Mouse (Mus musculus) liver, postnatal 0 days (tissue): ENCODE data around the gene Eif3j1. TPM values are rescaled to one million over a fixed set of nuclear protein-coding genes. Genes with fewer than 3 reads are reported as not detected.

ENCODE experiments used
- ATAC-seq: fragments of 200-750 bp; cut with Nextera tagmentation; 2 replicates; pipeline ENCODE4 v1.8.0; 2017; ENCODE audit warnings: mild to moderate bottlenecking, moderate library complexity
- DNase-seq: peaks from one replicate; pipeline ENCODE4 v3.0.0-alpha.2; 2016
- H3K27ac ChIP-seq: fragments of 300-500 bp; sonication (generic); 2 replicates; pipeline ENCODE4 v1.5.1; 2014; ENCODE audit warnings: antibody characterized with exemption, moderate library complexity, mild to moderate bottlenecking, low read depth
- H3K27me3 ChIP-seq: fragments of 300-500 bp; sonication (generic); 2 replicates; pipeline ENCODE4 v1.6.1; 2014; ENCODE audit warnings: low read length, control low read depth, mixed read lengths; ENCODE audit not compliant: insufficient read depth
- H3K36me3 ChIP-seq: fragments of 300-500 bp; sonication (generic); replicated peaks from 2 replicates; pipeline ENCODE4 v1.6.1; 2014; ENCODE audit warnings: mild to moderate bottlenecking, control low read depth, low read length, moderate library complexity, mixed read lengths; ENCODE audit not compliant: insufficient read depth
- H3K4me1 ChIP-seq: fragments of 300-500 bp; sonication (generic); 2 replicates; pipeline ENCODE4 v1.6.1; 2014; ENCODE audit warnings: antibody characterized with exemption, mild to moderate bottlenecking, control low read depth; ENCODE audit not compliant: insufficient read depth
- H3K4me2 ChIP-seq: fragments of 300-500 bp; sonication (generic); 2 replicates; pipeline ENCODE4 v1.6.1; 2014; ENCODE audit warnings: low read depth, mild to moderate bottlenecking, low read length, moderate library complexity, mixed read lengths
- H3K4me3 ChIP-seq: fragments of 300-500 bp; sonication (generic); 2 replicates; pipeline ENCODE4 v1.5.1; 2014; ENCODE audit warnings: low read depth, low read length
- H3K9ac ChIP-seq: fragments of 300-500 bp; sonication (generic); replicated peaks from 2 replicates; pipeline ENCODE4 v1.6.1; 2014; ENCODE audit warnings: mild to moderate bottlenecking, moderate library complexity
- H3K9me3 ChIP-seq: fragments of 300-500 bp; sonication (generic); 2 replicates; pipeline ENCODE4 v1.6.1; 2016; ENCODE audit warnings: mild to moderate bottlenecking, control low read depth, low read length, mixed read lengths
- CTCF ChIP-seq: sonication (generic); IDR thresholded peaks from 2 replicates; pipeline ENCODE4 v1.5.1; 2016; ENCODE audit warnings: antibody characterized with exemption, low read depth
- EP300 ChIP-seq: IDR thresholded peaks from 2 replicates; pipeline ENCODE4 v1.6.1; 2016; ENCODE audit warnings: antibody characterized with exemption, low read depth, mild to moderate bottlenecking
- WGBS: fragments of 180-500 bp; shearing (Covaris S2); extraction: QIAGEN DNeasy Blood & Tissue Kit; methylation state at CpG from one replicate; pipeline ENCODE4 v1.1.7; 2014; ENCODE audit not compliant: insufficient replicate concordance; 5-methylcytosine and 5-hydroxymethylcytosine counted together
- polyA plus RNA-seq: library from polyadenylated mRNA; unstranded; fragments of >200 nt; fragmentation: Nextera tagmentation; extraction: Ambion mirVana; gene quantifications from 2 replicates; pipeline ENCODE4 v1.2.1, GENCODE M21; 2015

The Eif3j1 gene
- polyA plus RNA-seq, 1 experiment from 2014 or later: 9.8 TPM

- Histone ChIP-seq H3K4me1 (peaks cover 15% of the 10 kb centered on the region), H3K4me2 (peak overlapping the region; percentile 88), H3K9me3 (no peaks in the 10 kb centered on the region), H3K27me3 (no peaks in the 10 kb centered on the region), H3K36me3 (peaks cover 11% of the 10 kb centered on the region; the same call in 1 of the 2 replicates), H3K27ac (peak overlapping the region; percentile 98), H3K9ac (peak overlapping the region; percentile 95), H3K4me3 (peak overlapping the region; percentile 94)
- under 1% methylated on average over 65 of the region's 71 CpGs for WGBS
- DNase-seq: peak; percentile 66
- ATAC-seq: peak; percentile 44
- peak; percentile 42; the same call in 1 of the 2 replicates for TF ChIP-seq CTCF
- no peak for TF ChIP-seq EP300
Measured at GRCm38 (mm10) chr2:122028756-122029700, 682 bp downstream of the Eif3j1 start.

DNA sequence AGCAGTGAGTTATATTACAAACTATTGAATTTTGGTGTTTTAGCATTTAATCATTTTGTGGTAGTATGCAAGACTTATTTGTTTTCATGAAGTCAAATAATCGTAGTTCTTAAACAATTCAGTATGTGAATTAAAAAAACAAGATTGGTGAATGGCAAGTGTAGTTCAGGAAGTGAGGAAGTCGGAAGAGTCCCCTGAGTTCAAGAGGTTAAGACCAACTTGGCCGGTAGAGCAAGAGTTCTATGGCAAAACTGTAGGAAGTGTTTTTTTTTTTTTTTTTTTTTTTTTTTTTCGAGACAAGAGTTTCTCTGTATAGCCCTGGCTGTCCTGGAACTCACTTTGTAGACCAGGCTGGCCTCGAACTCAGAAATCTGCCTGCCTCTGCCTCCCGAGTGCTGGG, 3.6 kb downstream of the Eif3j1 start:
- Histone ChIP-seq H3K9me3 (no peaks in the 10 kb centered on the region), H3K36me3 (peaks cover 23% of the 10 kb centered on the region), H3K4me3 (no peak overlapping the region), H3K4me1 (peaks cover 29% of the 10 kb centered on the region), H3K9ac (no peak overlapping the region), H3K4me2 (no peak overlapping the region), H3K27ac (no peak overlapping the region), H3K27me3 (no peaks in the 10 kb centered on the region)
- WGBS: 70% methylated on average over 6 of the region's 6 CpGs
- TF ChIP-seq EP300: no peak
- no peak for TF ChIP-seq CTCF
- ATAC-seq (no peak), DNase-seq (no peak)

- DNase-seq (no peak), ATAC-seq (peak; percentile 47)
- WGBS: 57% methylated on average over 3 of the region's 3 CpGs
- Histone ChIP-seq H3K27ac (0 out of 2 replicates have a peak overlapping the region, but pooled peaks have one; percentile 5), H3K4me2 (peak overlapping the region; percentile 30; the same call in 1 of the 2 replicates), H3K4me1 (peaks cover 19% of the 10 kb centered on the region), H3K9me3 (no peaks in the 10 kb centered on the region), H3K36me3 (peaks cover 35% of the 10 kb centered on the region), H3K4me3 (no peak overlapping the region), H3K9ac (no peak overlapping the region), H3K27me3 (no peaks in the 10 kb centered on the region)
- TF ChIP-seq EP300: peak; percentile 69
- no peak for TF ChIP-seq CTCF
Measured at GRCm38 (mm10) chr2:122036064-122036463, 7.7 kb downstream of the Eif3j1 start.

GRCm38 (mm10) chr2:122043926-122044325, 15.6 kb downstream of the Eif3j1 start:
- H3K27me3 ChIP-seq: no peaks in the 10 kb centered on the region
- peaks cover 55% of the 10 kb centered on the region for H3K36me3 ChIP-seq
- TF ChIP-seq EP300 (no peak), CTCF (no peak)
- no peak overlapping the region for H3K4me3 ChIP-seq
- no peak overlapping the region for H3K4me2 ChIP-seq
- H3K9ac ChIP-seq: no peak overlapping the region
- no peak for ATAC-seq
- DNase-seq: no peak
- H3K27ac ChIP-seq: no peak overlapping the region
- no peaks in the 10 kb centered on the region for H3K4me1 ChIP-seq
- no peaks in the 10 kb centered on the region for H3K9me3 ChIP-seq

DNA sequence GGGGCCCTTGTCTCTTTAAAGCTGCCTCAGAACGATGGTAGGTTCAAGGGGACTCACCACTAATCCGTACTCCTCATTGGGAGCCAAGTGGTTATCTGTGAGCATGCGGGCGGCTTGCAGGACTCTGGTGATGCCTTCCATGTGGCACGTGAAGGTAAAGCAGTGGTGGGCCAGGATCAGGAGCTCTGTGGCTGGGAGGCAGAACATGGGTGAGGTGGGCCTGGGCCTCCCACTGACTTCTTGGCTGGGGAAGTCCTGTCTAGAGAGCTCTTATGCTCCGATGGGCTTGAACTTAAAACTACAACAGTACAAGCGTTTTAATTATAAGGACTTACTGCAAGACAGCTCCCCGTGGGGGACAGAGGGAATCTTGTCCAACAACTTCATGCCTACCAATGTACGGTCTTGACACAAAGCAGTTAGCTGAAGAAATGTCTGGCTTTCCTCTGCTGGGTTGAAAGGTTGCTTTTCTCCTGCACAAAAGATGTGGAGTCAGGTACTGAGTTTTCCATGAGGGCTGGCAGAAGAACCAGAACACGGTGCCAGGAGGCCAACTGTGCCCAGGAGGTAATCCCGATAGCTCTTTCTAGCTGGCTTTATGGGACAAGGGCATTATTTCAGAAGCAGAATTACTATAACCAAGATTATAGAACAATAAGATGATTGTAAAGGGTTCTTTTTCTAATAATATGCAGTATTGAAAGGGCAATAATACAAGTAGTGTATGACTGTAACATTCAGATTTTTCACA, 31.2 kb downstream of the Eif3j1 start:
- TF ChIP-seq EP300 (no peak), CTCF (no peak)
- H3K4me3 ChIP-seq: no peak overlapping the region
- no peak for ATAC-seq
- 86% methylated on average over 11 of the region's 11 CpGs for WGBS
- no peaks in the 10 kb centered on the region for H3K4me1 ChIP-seq
- H3K36me3 ChIP-seq: peaks cover 47% of the 10 kb centered on the region
- no peak overlapping the region for H3K27ac ChIP-seq
- no peaks in the 10 kb centered on the region for H3K9me3 ChIP-seq
- H3K9ac ChIP-seq: no peak overlapping the region
- no peak overlapping the region for H3K4me2 ChIP-seq
- DNase-seq: no peak
- no peaks in the 10 kb centered on the region for H3K27me3 ChIP-seq

DNA sequence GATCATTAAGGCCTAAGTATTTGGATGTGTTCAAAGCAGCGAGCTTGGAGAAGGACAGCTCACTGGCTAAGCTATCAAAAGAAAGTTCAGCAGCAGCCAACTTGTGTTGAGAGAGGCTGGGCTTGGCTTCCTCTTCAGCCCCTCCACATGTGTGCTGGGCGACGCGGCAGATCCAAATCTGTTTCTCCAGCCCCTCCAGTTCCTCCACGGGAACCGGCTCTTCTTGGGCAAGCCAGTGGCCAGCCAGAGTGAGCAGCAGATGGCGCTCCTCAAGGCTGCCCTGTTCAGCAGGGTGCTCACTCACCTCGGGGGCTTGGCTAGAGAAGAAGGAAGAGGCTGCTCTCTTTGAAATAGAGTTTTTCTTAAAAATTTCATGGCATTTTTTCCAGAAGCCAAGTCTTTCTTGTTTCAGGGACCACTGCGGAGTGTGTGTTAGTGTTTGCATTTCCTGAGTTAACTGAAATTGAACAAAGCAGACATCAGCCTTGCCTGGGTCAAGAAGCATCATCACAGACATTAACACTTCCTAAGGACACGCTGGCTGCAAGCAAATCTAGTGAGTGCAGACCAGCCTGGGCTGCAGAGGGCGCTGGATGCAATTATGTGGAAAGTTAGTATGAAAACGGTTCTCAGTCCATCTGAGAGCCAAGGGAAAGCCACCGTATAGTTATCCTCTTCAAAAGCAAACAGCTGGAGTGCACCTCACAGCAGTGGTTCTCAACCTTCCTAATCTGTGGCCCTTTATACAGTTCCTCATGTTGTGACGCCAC, 37.0 kb downstream of the Eif3j1 start:
- Histone ChIP-seq H3K4me2 (no peak overlapping the region), H3K36me3 (peaks cover 36% of the 10 kb centered on the region), H3K27me3 (no peaks in the 10 kb centered on the region), H3K27ac (no peak overlapping the region), H3K4me1 (no peaks in the 10 kb centered on the region), H3K4me3 (no peak overlapping the region), H3K9ac (no peak overlapping the region), H3K9me3 (no peaks in the 10 kb centered on the region)
- TF ChIP-seq CTCF: peak; percentile 36
- TF ChIP-seq EP300: no peak
- ATAC-seq (no peak), DNase-seq (no peak)
- 47% methylated on average over 14 of the region's 14 CpGs for whole genome bisulfite sequencing
